Mouse (Mus musculus) spleen, postnatal 10 days (tissue): ENCODE data around the gene Gdf15.

ENCODE experiments used
- DNase-seq, 2 experiments: peaks; one replicate each; pipeline ENCODE4 v3.0.0; 2021 to 2022; ENCODE audit warnings: low spot score in 2 of 2

The Gdf15 gene

GRCm38 (mm10) chr8:70657214-70657613 is 25.0 kb upstream of the Gdf15 start:
- DNase-seq = no peak

DNA sequence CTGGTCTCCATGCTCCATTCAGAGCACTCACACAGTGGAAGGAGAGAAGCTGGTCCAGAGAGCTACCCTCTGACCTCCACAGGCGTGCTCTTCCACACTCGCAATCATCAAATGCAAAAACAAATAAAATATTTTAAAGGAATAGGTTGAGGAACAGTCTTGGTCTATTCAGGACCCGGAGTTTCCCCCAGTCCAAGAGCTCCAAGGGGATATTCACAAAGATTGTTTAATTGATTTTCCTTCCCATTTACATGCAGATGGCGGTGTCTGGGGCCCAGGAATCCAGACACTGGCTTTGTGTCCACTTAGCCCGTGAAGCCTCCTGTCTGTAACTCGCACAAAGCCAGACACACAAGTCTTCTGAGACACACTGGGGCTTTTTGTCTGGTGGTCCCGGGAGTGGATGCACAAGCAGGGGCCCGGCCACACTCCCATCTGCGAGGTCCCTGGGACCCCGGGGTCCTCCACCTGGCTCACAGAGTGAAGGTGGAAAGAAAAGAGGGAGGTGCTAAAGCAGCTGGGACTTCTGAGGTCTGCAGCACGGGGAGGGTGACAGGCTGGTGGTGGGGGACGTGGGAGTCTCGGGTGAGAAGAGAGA is 24.0 kb upstream of the Gdf15 start:
- DNase-seq = no peak

DNA sequence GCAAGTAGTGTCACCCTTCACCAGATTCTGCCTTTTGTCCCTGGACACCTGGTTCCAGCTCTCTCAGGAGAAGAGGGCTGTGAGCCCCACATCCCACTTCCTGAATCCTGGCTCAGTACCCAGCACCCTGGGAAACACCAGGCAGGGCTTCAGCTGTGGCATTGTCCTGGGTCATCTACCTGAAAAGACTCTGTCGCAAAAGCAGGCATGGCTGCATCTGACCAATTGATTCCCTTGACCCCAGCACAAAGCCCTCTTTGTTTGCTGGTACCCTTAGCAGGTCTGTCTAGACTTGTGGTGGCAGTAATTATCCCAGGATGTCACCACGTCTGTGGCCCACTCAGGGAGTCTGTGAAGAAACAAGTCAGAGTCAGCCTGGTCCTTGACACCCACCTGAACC is 23.2 kb upstream of the Gdf15 start:
- DNase-seq = no peak

- no peak for DNase-seq
Observed at GRCm38 (mm10) chr8:70654121-70654520, 21.9 kb upstream of the Gdf15 start.

GRCm38 (mm10) chr8:70653226-70653625 is 21.0 kb upstream of the Gdf15 start:
- DNase-seq = peak in 1 of 2 experiments; percentile 75

- DNase-seq = no peak
Observed at GRCm38 (mm10) chr8:70650351-70650750, 18.1 kb upstream of the Gdf15 start.

DNA sequence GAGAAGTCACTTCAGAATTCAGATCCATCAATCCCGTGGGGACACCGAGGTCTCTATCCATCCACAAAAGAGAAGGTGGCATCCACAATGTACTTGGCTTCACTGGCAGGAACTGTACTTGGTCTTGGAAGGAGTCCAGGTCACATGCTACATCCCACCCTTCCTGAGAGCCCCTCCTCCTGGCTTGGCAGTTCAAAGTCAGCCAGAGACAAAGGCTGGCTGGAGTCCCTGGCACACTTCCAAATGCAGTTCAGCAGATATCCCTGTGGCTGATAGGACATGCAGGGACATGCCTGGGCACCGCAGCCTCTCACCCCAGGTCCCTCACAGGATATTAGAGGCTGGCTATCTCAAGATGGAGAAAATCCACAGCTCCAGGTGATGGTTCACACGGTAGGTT is 17.1 kb upstream of the Gdf15 start:
- DNase-seq = peak in 1 of 2 experiments; percentile 57

GRCm38 (mm10) chr8:70648921-70649320 is 16.7 kb upstream of the Gdf15 start:
- no peak for DNase-seq

GRCm38 (mm10) chr8:70648164-70648442 is 15.8 kb upstream of the Gdf15 start:
- DNase-seq = no peak

DNA sequence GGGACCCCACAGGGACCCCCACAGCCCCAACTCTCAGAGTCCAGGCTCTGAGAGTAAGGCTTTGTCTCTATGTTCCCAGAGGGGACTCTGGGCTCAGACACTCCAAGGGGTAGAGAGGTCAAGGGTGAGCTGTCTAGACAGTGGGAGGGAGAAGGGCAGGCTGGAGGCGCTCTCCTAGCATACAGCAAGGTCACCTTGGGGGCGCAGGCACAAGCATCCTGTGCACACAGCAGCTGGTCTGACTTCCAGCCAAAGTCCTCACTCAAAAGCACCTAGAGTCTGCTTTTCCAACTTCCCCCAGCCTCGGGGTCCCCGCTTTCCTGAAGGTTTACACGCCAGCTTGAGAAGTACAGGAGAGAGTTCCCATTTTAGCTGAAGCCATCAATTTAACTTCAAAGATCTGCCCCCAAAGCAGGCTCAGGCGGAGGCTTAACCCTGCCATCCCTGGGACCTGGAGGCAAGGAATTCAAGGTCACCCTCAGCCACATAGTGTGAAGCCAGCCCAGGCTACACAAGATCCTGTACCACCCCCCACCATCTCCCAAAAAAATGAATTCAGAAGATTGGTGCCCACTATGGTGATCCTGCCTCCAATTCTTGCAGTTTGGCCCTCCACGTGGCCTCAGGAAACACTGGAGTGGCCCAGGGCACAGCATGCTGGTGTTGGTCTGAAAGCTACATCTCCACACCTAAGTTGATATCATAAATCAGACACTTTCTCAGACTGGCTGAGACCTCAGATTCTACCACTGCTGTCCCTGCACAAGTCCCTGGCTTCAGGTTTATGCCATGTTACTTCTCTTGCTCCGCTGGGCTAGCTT is 15.3 kb upstream of the Gdf15 start:
- no peak for DNase-seq

DNA sequence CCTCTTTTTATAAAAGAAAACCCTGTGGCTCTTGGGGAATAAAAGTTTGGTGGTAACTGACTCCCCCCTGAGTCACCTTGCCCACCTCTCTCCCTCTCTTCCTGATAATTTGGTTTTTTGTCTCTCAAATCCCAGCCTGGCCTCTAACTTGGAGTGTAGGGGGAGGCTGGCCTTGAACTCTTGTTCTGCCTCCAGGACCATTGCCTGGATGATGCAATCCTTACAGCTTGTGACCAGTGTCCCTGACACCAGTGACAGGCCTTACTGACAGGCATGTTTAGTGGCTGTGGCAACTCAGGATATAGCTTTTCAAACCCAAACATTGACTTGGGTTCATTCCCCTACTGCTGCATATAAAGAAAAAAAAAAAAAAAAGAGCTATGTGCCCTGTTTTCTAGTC is 14.5 kb upstream of the Gdf15 start:
- DNase-seq = no peak

DNA sequence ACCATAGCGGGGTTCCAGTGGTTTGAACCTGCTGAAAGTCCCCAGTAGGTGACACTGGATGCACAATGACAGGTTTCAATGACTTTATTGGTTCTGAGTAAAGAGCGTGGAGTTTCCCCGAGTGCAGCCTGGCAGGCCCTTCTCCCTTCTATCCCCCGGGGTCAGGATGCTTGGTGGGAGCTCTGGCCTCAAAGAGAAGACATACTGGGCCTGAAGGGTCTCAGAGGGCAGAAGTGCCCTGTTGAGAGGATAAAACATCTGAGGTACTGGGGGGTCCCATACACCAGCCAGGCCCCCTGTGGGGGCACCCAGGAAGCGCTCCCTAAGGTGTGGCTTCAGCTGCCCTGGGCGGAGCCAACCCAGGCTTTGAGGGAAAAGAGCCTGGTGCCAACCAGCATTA is 14.1 kb upstream of the Gdf15 start:
- DNase-seq = no peak

DNA sequence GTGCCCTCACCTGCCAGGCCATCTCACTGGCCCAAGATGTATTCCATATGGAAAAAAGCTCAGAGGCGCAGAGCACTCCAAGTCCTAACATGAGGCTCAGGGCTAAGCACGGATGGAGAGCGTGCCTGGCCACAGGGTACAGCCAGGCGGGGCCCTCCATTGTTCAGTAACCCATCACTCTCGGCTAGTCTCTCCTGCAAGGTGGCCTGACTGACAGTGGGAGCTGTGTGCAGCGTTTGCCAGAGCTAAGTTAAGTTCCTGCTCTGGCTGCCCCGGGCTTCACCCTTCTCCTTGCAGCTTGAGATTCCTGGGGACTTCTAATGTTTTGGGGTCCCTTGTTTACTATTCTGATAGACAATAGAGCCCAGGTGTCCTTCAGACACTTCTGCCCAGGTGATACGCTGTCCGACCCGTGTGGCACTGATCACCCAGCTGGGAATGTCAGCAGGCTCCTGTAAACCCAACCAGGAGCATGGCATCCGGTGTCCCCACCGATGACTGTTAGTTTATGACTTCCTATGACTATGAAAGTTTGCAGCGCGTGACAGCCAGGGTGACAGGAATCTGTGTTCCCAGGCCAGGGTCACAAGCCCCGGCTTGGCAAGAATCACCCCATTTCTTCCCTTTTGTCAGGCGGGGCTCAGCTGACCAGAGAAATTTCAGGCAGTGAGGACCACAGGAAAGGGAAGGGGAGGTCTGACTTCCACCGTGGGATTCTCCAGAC is 13.4 kb upstream of the Gdf15 start:
- no peak for DNase-seq

GRCm38 (mm10) chr8:70644065-70644464 is 11.8 kb upstream of the Gdf15 start:
- DNase-seq = peak in 1 of 2 experiments; percentile 76

DNA sequence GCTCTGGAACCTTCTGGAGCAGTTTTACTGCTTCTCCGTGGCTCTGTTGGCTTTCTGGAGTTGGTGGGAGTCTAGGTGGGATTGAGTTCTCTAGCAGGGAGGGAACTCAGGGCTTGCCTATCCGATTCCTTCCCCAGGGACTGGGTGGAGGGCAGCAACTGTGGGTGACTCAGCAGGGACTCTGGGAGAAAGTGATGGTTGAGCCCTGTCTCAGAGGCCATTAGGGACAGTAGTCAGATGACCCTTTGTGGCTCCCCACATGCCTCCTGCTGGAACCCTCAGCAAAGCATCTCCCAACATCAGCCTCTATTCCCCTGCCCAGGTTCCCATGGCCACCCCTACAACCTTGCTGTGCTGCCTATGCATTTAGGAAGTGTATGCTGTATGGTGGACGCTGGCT is 10.8 kb upstream of the Gdf15 start:
- DNase-seq = no peak

DNA sequence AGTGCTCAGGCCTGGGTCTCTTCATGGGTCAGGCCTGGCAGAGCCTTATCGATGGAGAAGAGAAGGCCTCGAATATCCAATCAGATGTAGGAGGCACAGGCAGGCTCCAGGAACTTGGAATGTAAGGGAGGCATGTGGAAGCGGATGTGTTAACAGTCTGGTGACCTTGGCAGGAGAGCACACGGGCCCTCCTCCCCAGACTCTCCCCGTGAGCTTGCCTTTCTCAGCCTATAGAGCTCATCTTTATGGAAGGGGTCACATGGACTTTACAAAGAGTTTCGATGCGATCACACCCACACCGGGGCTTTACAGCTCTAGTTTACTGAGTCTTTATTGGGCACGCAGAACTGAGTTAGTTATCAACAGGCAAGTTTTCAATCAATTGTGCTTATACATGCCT is 6.5 kb upstream of the Gdf15 start:
- no peak for DNase-seq

DNA sequence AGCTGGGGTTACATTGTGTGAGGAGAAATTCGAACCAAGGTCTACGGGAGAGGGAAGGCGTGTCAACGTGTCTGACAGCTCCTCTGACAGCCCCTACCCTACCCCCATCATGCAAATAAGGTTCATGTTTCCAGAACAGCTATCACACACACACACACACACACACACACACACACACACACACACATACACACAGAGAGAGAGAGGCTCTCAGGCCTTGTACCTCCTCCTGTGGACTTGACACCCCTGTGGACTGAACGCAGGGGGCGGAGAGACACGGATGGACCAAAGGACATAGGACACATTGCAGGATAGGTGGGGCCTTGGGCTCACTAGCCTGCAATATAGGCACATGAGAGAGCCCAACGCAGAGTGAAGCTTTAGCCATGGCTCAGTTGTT is 4.6 kb upstream of the Gdf15 start:
- DNase-seq = no peak

DNA sequence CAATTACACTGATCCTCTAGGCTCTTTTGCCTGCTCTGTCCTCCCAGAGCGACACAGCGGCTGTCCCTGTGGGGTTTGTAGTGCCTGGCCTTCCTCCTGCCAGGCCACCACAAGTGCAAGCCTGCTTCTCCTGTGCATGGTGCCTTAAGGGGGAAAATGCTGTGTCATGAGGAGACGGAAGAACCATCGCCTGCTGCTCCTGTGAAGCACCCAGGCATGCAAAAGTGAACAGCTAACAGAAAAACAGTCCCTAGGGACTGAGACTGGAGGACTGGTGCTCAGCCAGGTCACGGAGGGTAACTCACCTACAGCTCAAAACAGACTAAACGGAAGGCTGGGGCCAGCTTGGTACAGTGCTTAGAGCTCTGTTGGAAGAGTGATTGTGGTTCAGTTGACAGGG is 3.3 kb upstream of the Gdf15 start:
- peak in 1 of 2 experiments; percentile 45 for DNase-seq

GRCm38 (mm10) chr8:70634066-70634465 is 1.8 kb upstream of the Gdf15 start:
- no peak for DNase-seq

DNA sequence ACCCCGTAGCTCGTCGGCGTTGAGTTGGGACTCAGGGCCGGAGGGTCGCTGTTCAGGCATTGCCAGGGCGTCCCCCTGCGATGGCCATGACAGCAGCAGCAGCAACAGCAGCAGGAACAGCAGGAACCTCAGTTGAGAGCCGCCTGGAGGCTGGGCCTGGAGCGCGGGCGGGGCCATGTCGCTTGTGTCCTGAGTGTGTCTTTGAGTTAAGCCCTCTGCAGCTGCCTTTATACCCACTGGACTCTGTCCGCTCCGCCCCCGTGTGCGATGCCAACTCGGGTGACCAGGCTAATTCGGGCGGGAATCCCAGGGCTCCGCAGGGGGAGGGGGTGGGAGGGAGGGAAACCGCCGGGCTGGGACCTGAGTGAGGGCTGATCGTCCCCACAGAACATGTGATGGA is 820 bp downstream of the Gdf15 start:
- DNase-seq = no peak

- DNase-seq = peak in 1 of 2 experiments; percentile 55
Observed at GRCm38 (mm10) chr8:70630532-70631381, 1.5 kb downstream of the Gdf15 start.
